9 mouse cellular contexts compared by ENCODE assay signal in the genomic region with DNA sequence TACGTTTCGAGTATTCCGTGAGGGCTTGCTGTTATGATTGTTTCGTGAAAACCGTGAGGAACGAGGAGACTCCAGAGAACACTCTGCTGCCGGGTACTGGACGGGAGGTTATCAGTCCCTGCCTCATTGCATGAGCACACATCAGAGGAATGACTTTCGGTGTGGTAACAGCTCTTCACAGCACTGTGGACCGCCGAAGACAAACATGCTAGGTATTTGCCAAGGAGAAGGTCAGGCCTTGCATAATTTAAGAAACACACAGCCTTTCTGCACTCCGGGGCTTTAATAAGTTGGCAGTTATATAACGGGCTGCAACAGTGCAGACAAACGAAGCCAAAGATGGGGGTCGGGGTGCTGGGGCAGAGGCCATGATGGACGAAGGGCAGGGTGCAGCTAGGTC. TPM values are rescaled to one million over a fixed set of nuclear protein-coding genes. Genes with fewer than 3 reads are reported as not detected.
A peak's percentile ranks its signal among the peaks of the same experiment; 100 is the strongest.
DNase-seq lines count a peak whose midpoint lies in the region; ATAC-seq and TF ChIP-seq lines count a peak whose summit lies in the region.
"Had no signal": no experiment of that assay in that cellular context is flagged by ENCODE, and none has a peak within 500 bp of the region (broad histone marks: within the 10 kb centered on the region; RNA-seq: fewer than 3 reads in every experiment).

No protein-coding gene starts in this region.

- ATAC-seq in kidney, embryonic 15.5 days (replicated peaks; ENCODE audit: low FRiP score): no peak
- peak; percentile 66; the same call in 1 of the 2 replicates for ATAC-seq in heart, embryonic 14.5 days (ENCODE audit: insufficient number of reproducible peaks, insufficient read depth, low FRiP score, low read depth)
- ATAC-seq in lung, postnatal 0 days: peak; percentile 93

- WGBS in kidney, adult 2 months: 60% methylated on average over 16 of the region's 16 CpGs
- WGBS in kidney, embryonic 15.5 days: 82% methylated on average over 16 of the region's 16 CpGs
- WGBS in heart, embryonic 14.5 days: 32% methylated on average over 16 of the region's 16 CpGs
- 38% methylated on average over 16 of the region's 16 CpGs for WGBS in lung, postnatal 0 days

- 0 out of 2 replicates have a peak, but pooled peaks cover 19% of the 10 kb centered on the region for H3K4me1 ChIP-seq in kidney, adult 2 months (ENCODE audit: control insufficient read depth, insufficient read depth, low read length)
- H3K4me1 ChIP-seq in kidney, embryonic 15.5 days: peaks cover 35% of the 10 kb centered on the region
- peaks cover 19% of the 10 kb centered on the region for H3K4me1 ChIP-seq in cortical plate, adult 2 months (ENCODE audit: control insufficient read depth, insufficient read depth, low read length)
- H3K4me1 ChIP-seq in heart, embryonic 14.5 days (ENCODE audit: control insufficient read depth in 2 of 2, insufficient read depth in 2 of 2, low read length in 2 of 2): peaks cover 27 to 46% of the 10 kb centered on the region in 2 experiments
- H3K4me1 ChIP-seq in lung, postnatal 0 days (ENCODE audit: insufficient read depth, low read depth, low read length): peaks cover 30% of the 10 kb centered on the region; the same call in 1 of the 2 replicates

- DNase-seq in kidney, adult 2 months: peak; percentile 55
- DNase-seq in lung, postnatal 0 days (ENCODE audit: low spot score): peak; percentile 95
- DNase-seq in spleen, adult 18-20 months: no peak
- no peak for DNase-seq in layer of hippocampus, postnatal 36 days

- no peaks in the 10 kb centered on the region for H3K27me3 ChIP-seq in kidney, adult 2 months (replicated peaks; ENCODE audit: control insufficient read depth, insufficient read depth, low read length)
- no peaks in the 10 kb centered on the region for H3K27me3 ChIP-seq in kidney, embryonic 15.5 days
- no peaks in the 10 kb centered on the region for H3K27me3 ChIP-seq in heart, embryonic 14.5 days (ENCODE audit: control insufficient read depth, insufficient read depth, low read length)
- no peaks in the 10 kb centered on the region for H3K27me3 ChIP-seq in lung, postnatal 0 days (replicated peaks; ENCODE audit: insufficient read depth, low read length)
- H3K27me3 ChIP-seq: megakaryocyte, embryonic 14.5 days had no signal

- H3K4me2 ChIP-seq in kidney, embryonic 15.5 days: no peak overlapping the region
- peak overlapping the region; percentile 17; the same call in 1 of the 2 replicates for H3K4me2 ChIP-seq in heart, embryonic 14.5 days (ENCODE audit: low read length)
- no peak overlapping the region for H3K4me2 ChIP-seq in lung, postnatal 0 days (replicated peaks; ENCODE audit: low read depth, low read length)

- peak; percentile 98 for TF ChIP-seq EP300 in lung, postnatal 0 days (IDR thresholded peaks at IDR 0.05)

- H3K9ac ChIP-seq in kidney, embryonic 15.5 days: no peak overlapping the region
- no peak overlapping the region for H3K9ac ChIP-seq in heart, embryonic 14.5 days (ENCODE audit: low read length)
- H3K9ac ChIP-seq in lung, postnatal 0 days (replicated peaks; ENCODE audit: low read depth): no peak overlapping the region

- H3K36me3 ChIP-seq in kidney, adult 2 months (ENCODE audit: control insufficient read depth, insufficient read depth, low read length): no peaks in the 10 kb centered on the region
- peaks cover 18% of the 10 kb centered on the region; the same call in 1 of the 2 replicates for H3K36me3 ChIP-seq in kidney, embryonic 15.5 days
- 0 out of 2 replicates have a peak, but pooled peaks cover 3% of the 10 kb centered on the region for H3K36me3 ChIP-seq in heart, embryonic 14.5 days (ENCODE audit: control insufficient read depth, insufficient read depth, low read length)
- H3K36me3 ChIP-seq in lung, postnatal 0 days (ENCODE audit: insufficient read depth, low read length): no peaks in the 10 kb centered on the region

- H3K27ac ChIP-seq in kidney, adult 2 months (ENCODE audit: insufficient read depth, low read depth, low read length): no peak overlapping the region
- H3K27ac ChIP-seq in kidney, embryonic 15.5 days: no peak overlapping the region
- H3K27ac ChIP-seq in cortical plate, adult 2 months (ENCODE audit: insufficient read depth, low read length): peak overlapping the region; percentile 54; the same call in 1 of the 2 replicates
- peak overlapping the region; percentile 50 to 55 for H3K27ac ChIP-seq in heart, embryonic 14.5 days (replicated peaks in 1 of 2; ENCODE audit: control insufficient read depth in 1 of 2, insufficient read depth in 1 of 2, low read depth in 2 of 2, low read length in 2 of 2)
- H3K27ac ChIP-seq in lung, postnatal 0 days (ENCODE audit: low read length): peak overlapping the region; percentile 84
- H3K27ac ChIP-seq: kidney, postnatal 0 days had no signal

- TF ChIP-seq POLR2A in kidney, adult 2 months (IDR thresholded peaks at IDR 0.05; ENCODE audit: low read depth, low read length): no peak
- TF ChIP-seq POLR2A in cortical plate, adult 2 months (IDR thresholded peaks at IDR 0.05; ENCODE audit: extremely low read depth, insufficient read depth, low read length): no peak

- H3K9me3 ChIP-seq in kidney, embryonic 15.5 days (replicated peaks): no peaks in the 10 kb centered on the region
- no peaks in the 10 kb centered on the region for H3K9me3 ChIP-seq in heart, embryonic 14.5 days (ENCODE audit: control insufficient read depth, low read length)
- no peaks in the 10 kb centered on the region for H3K9me3 ChIP-seq in lung, postnatal 0 days (ENCODE audit: low read length)

- no peak overlapping the region for H3K4me3 ChIP-seq in kidney, adult 2 months (ENCODE audit: insufficient read depth, low read depth, low read length)
- H3K4me3 ChIP-seq in kidney, embryonic 15.5 days (replicated peaks): no peak overlapping the region
- no peak overlapping the region for H3K4me3 ChIP-seq in cortical plate, adult 2 months (ENCODE audit: insufficient read depth, low read length)
- no peak overlapping the region for H3K4me3 ChIP-seq in heart, embryonic 14.5 days (ENCODE audit: control insufficient read depth in 1 of 2, insufficient read depth in 1 of 2, low read depth in 1 of 2, low read length in 2 of 2)
- H3K4me3 ChIP-seq in lung, postnatal 0 days (ENCODE audit: low read depth, low read length): no peak overlapping the region
- H3K4me3 ChIP-seq: megakaryocyte, embryonic 14.5 days had no signal

- TF ChIP-seq CTCF in kidney, adult 2 months (conservative IDR thresholded peaks at IDR 0.05; ENCODE audit: insufficient read depth, insufficient read length, low read depth, low read length): no peak
- TF ChIP-seq CTCF in cortical plate, adult 2 months (IDR thresholded peaks at IDR 0.05; ENCODE audit: extremely low read depth, insufficient read depth, low read length): no peak
- TF ChIP-seq CTCF in lung, postnatal 0 days (IDR thresholded peaks at IDR 0.05): no peak

RNA-seq across cellular contexts. Expression of a gene that starts 25.9 kb away (rescaled TPM):
- 39.2 and 40.3 TPM in 2 replicates for polyA plus RNA-seq in kidney, adult 2 months (2012; rRNA removed)
- 24.9 and 26.2 TPM in 2 replicates for polyA plus RNA-seq in kidney, embryonic 15.5 days (2015; fragmentation: Nextera tagmentation; extraction: Ambion mirVana)
- 30.3 and 35.1 TPM in 2 replicates for polyA plus RNA-seq in cortical plate, adult 2 months (2012; rRNA removed)
- 10.2 and 10.4 TPM in 2 replicates for polyA plus RNA-seq in heart, embryonic 14.5 days (2014; fragmentation: Nextera tagmentation; extraction: Ambion mirVana)
- polyA plus RNA-seq in lung, postnatal 0 days (2015; fragmentation: Nextera tagmentation; extraction: Ambion mirVana): 27.8 and 29.9 TPM in 2 replicates
- total RNA-seq in layer of hippocampus, postnatal 36 days (2021): 10 to 100 TPM; 24.1 to 28.5 TPM

Comparison
In these comparisons a context has a peak if more than half of its experiments do, and no peak if none do; other contexts are left out.
1. DNase-seq: peak in kidney, adult 2 months (single experiment) and lung, postnatal 0 days (single experiment); none in spleen, adult 18-20 months (0 of 2) and layer of hippocampus, postnatal 36 days (0 of 2).
2. H3K27ac ChIP-seq: peak in cortical plate, adult 2 months (single experiment), heart, embryonic 14.5 days (2 of 2) and lung, postnatal 0 days (single experiment); none in kidney, adult 2 months (single experiment) and kidney, embryonic 15.5 days (single experiment).